Mouse (Mus musculus) lung, embryonic 16.5 days (tissue): ENCODE measurements at regions not wholly inside any gene's neighbourhood (a gene's known extent, or its start where the extent isn't known, plus 50 kb on each side); places are given as distances from the start of the nearest gene placed in this dataset.

ENCODE experiments used
- ATAC-seq: fragments of 200-750 bp; cut with Nextera tagmentation; 2 replicates; pipeline ENCODE4 v1.8.0; 2017; ENCODE audit warnings: low read depth, mild to moderate bottlenecking, moderate library complexity
- H3K27ac ChIP-seq: fragments of 300-500 bp; sonication (generic); 2 replicates; pipeline ENCODE4 v1.5.1; 2014; ENCODE audit warnings: mild to moderate bottlenecking, control low read depth, low read length
- H3K27me3 ChIP-seq: fragments of 300-500 bp; sonication (generic); 2 replicates; pipeline ENCODE4 v1.6.1; 2014; ENCODE audit warnings: low read depth, low read length, mixed read lengths; ENCODE audit not compliant: control insufficient read depth, insufficient read depth
- H3K36me3 ChIP-seq: fragments of 300-500 bp; sonication (generic); 2 replicates; pipeline ENCODE4 v1.6.1; 2014; ENCODE audit warnings: low read length; ENCODE audit not compliant: control insufficient read depth, insufficient read depth
- H3K4me1 ChIP-seq: fragments of 300-500 bp; sonication (generic); replicated peaks from 2 replicates; pipeline ENCODE4 v1.6.1; 2014; ENCODE audit warnings: low read length, mixed read lengths; ENCODE audit not compliant: control insufficient read depth, insufficient read depth
- H3K4me2 ChIP-seq: fragments of 300-500 bp; sonication (generic); 2 replicates; pipeline ENCODE4 v1.6.1; 2014; ENCODE audit warnings: low read depth, low read length, control low read depth
- H3K4me3 ChIP-seq: fragments of 300-500 bp; sonication (generic); 2 replicates; pipeline ENCODE4 v1.5.1; 2014; ENCODE audit warnings: mild to moderate bottlenecking, low read length, control low read depth
- H3K9ac ChIP-seq: fragments of 300-500 bp; sonication (generic); 2 replicates; pipeline ENCODE4 v1.6.1; 2014; ENCODE audit warnings: low read length, control low read depth
- H3K9me3 ChIP-seq: fragments of 300-500 bp; sonication (generic); 2 replicates; pipeline ENCODE4 v1.6.1; 2016; ENCODE audit warnings: low read length; ENCODE audit not compliant: control insufficient read depth
- WGBS: fragments of 180-500 bp; shearing (Covaris S2); extraction: QIAGEN DNeasy Blood & Tissue Kit; methylation state at CpG from one replicate; pipeline ENCODE4 v1.1.7; 2014; 5-methylcytosine and 5-hydroxymethylcytosine counted together

- Histone ChIP-seq H3K27me3 (no peaks in the 10 kb centered on the region), H3K9me3 (no peaks in the 10 kb centered on the region), H3K9ac (no peak overlapping the region), H3K27ac (no peak overlapping the region), H3K4me1 (no peaks in the 10 kb centered on the region), H3K4me3 (no peak overlapping the region), H3K36me3 (no peaks in the 10 kb centered on the region), H3K4me2 (no peak overlapping the region)
- no peak for ATAC-seq
- WGBS: 88% methylated on average over 1 of the region's 1 CpGs
Measured at GRCm38 (mm10) chr5:39155763-39156162, 279.2 kb upstream of the Clnk start.

DNA sequence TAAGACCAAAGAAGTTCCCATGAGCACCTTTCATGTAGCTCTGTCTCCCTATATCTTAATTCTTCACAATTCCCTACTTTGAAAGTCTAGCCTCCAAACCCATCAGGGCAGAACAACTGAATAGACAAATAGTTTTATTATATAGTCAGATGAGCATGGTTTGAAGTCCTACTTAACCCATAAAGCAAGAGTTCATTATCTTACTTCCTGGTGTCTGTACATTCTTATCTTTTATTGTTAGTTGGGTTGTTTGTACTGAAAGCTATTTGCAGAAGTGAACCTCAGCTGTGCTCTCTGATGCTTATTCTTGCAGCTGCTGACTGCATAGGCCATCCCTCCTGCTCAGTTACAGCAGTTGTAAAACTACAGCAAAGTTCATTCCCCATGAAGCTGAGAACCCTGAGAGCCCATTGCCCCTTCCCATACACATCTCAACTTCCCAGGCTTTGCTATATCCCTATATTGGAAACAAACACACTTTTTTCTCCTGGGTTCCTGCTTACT, 276.7 kb upstream of the Clnk start:
- no peaks in the 10 kb centered on the region for H3K27me3 ChIP-seq
- no peak for ATAC-seq
- H3K4me1 ChIP-seq: no peaks in the 10 kb centered on the region
- H3K27ac ChIP-seq: no peak overlapping the region
- no peaks in the 10 kb centered on the region for H3K36me3 ChIP-seq
- no peaks in the 10 kb centered on the region for H3K9me3 ChIP-seq
- no peak overlapping the region for H3K4me3 ChIP-seq
- no peak overlapping the region for H3K9ac ChIP-seq
- H3K4me2 ChIP-seq: no peak overlapping the region

DNA sequence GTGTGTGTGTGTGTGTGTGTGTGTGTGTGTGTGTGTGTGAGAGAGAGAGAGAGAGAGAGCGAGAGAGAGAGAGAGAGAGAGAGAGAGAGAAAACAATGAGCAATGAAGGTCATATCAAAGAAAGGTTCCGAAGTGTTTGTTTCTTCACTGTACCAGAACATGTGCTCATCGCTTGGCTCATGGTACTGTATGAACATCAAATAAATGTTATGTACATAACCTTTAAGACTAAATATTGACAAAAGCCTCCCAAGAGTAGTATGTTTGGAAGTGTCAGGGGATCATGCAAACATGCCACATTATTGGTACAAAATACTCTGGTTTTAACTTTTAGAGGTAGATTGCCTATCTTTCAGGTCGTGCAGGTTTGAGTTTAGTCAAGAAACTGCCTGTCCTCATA, 275.3 kb upstream of the Clnk start:
- WGBS: 63% methylated on average over 4 of the region's 4 CpGs
- ATAC-seq: no peak
- no peaks in the 10 kb centered on the region for H3K27me3 ChIP-seq

GRCm38 (mm10) chr5:39150891-39151290, 274.3 kb upstream of the Clnk start:
- H3K4me1 ChIP-seq: no peaks in the 10 kb centered on the region
- no peak overlapping the region for H3K4me2 ChIP-seq
- no peaks in the 10 kb centered on the region for H3K9me3 ChIP-seq
- H3K27ac ChIP-seq: no peak overlapping the region
- H3K36me3 ChIP-seq: no peaks in the 10 kb centered on the region
- H3K9ac ChIP-seq: no peak overlapping the region
- H3K4me3 ChIP-seq: no peak overlapping the region
- WGBS: 80% methylated on average over 4 of the region's 4 CpGs
- H3K27me3 ChIP-seq: no peaks in the 10 kb centered on the region
- no peak for ATAC-seq

More for the DNA sequence above, 275.3 kb upstream of the Clnk start:
- H3K27ac ChIP-seq: no peak overlapping the region
- H3K36me3 ChIP-seq: no peaks in the 10 kb centered on the region
- H3K9me3 ChIP-seq: no peaks in the 10 kb centered on the region
- no peak overlapping the region for H3K4me3 ChIP-seq
- no peak overlapping the region for H3K9ac ChIP-seq
- H3K4me1 ChIP-seq: no peaks in the 10 kb centered on the region
- H3K4me2 ChIP-seq: no peak overlapping the region

DNA sequence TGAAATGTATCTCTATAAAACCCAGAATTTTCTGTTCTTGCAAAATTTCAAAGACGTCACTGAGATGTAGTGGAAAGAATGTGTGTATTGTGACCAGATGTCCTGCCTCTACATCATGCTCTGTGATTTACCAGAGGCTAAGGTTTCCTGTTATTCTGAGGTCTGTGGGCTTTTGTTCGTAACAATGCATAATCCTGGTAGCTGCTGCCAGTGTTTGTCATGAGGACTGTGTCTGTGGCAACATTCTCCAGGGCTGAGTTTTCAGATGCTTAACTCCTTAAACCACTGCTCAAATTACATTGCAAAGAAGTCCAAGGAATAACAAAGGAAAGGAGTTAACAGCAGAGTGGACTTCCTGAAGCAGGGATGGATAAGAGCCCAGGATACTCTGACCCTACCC, 269.0 kb upstream of the Clnk start:
- no peaks in the 10 kb centered on the region for H3K4me1 ChIP-seq
- no peak overlapping the region for H3K4me3 ChIP-seq
- no peak overlapping the region for H3K4me2 ChIP-seq
- 34% methylated on average over 2 of the region's 2 CpGs for WGBS
- ATAC-seq: no peak
- no peaks in the 10 kb centered on the region for H3K36me3 ChIP-seq
- no peak overlapping the region for H3K27ac ChIP-seq
- no peaks in the 10 kb centered on the region for H3K27me3 ChIP-seq
- no peak overlapping the region for H3K9ac ChIP-seq
- H3K9me3 ChIP-seq: no peaks in the 10 kb centered on the region

- no peak overlapping the region for H3K4me3 ChIP-seq
- WGBS: 87% methylated on average over 10 of the region's 10 CpGs
- no peak for ATAC-seq
Measured at GRCm38 (mm10) chr5:39144225-39144624, 267.6 kb upstream of the Clnk start.

DNA sequence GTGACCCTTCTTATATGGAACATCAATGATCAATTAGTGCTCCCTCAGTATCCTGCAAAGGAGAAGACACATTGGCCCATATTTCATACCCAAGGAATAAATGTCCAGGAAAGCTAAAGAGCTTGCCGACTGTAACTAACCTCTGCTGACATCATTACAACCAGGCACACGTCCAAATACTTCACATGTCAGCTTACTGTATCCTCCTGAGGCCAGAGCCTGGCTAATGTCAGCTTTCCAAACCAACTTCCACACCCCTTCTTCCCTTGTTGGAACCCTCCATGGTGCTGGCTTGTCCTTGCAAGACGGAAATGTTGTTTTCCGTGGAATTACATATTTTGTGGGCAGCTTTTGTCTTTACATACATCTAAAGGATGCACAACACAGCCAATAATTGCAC, 267.0 kb upstream of the Clnk start:
- no peak overlapping the region for H3K9ac ChIP-seq
- H3K27ac ChIP-seq: no peak overlapping the region
- H3K36me3 ChIP-seq: no peaks in the 10 kb centered on the region
- H3K9me3 ChIP-seq: no peaks in the 10 kb centered on the region
- H3K27me3 ChIP-seq: no peaks in the 10 kb centered on the region
- ATAC-seq: no peak
- H3K4me1 ChIP-seq: no peaks in the 10 kb centered on the region
- no peak overlapping the region for H3K4me2 ChIP-seq
- H3K4me3 ChIP-seq: no peak overlapping the region
- 42% methylated on average over 4 of the region's 4 CpGs for WGBS

More at GRCm38 (mm10) chr5:39144225-39144624, 267.6 kb upstream of the Clnk start:
- no peak overlapping the region for H3K4me2 ChIP-seq
- no peak overlapping the region for H3K27ac ChIP-seq
- no peak overlapping the region for H3K9ac ChIP-seq
- no peaks in the 10 kb centered on the region for H3K9me3 ChIP-seq
- H3K36me3 ChIP-seq: no peaks in the 10 kb centered on the region
- no peaks in the 10 kb centered on the region for H3K4me1 ChIP-seq
- no peaks in the 10 kb centered on the region for H3K27me3 ChIP-seq

GRCm38 (mm10) chr5:39138375-39138774, 261.8 kb upstream of the Clnk start:
- no peak for ATAC-seq
- Histone ChIP-seq H3K4me2 (no peak overlapping the region), H3K9me3 (no peaks in the 10 kb centered on the region), H3K27ac (no peak overlapping the region), H3K4me3 (no peak overlapping the region), H3K4me1 (no peaks in the 10 kb centered on the region), H3K27me3 (no peaks in the 10 kb centered on the region), H3K36me3 (no peaks in the 10 kb centered on the region), H3K9ac (no peak overlapping the region)
- 74% methylated on average over 3 of the region's 3 CpGs for WGBS

- ATAC-seq: no peak
Measured at GRCm38 (mm10) chr5:39128931-39129330, 252.3 kb upstream of the Clnk start.

DNA sequence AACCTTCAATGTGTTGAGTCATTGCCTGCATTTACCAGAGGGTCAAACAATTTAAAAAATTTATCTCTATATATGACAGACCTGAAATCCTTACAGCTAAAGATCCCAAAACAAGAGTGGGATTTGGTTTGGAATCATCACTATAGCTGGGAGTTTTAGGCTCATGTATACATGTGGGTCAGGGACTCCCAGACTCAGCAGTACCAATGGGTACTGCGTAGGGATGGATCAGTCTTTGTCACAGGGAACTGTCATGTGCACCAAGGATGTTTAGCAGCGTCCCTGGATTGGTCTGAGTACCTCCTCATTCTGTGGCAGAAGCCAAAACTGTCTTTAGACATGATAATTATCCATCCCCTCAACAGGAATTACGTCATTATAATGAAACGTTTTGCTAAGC, 250.2 kb upstream of the Clnk start:
- no peaks in the 10 kb centered on the region for H3K36me3 ChIP-seq
- H3K4me2 ChIP-seq: no peak overlapping the region
- 71% methylated on average over 4 of the region's 4 CpGs for WGBS
- no peak overlapping the region for H3K9ac ChIP-seq
- H3K27ac ChIP-seq: no peak overlapping the region
- H3K27me3 ChIP-seq: no peaks in the 10 kb centered on the region
- no peaks in the 10 kb centered on the region for H3K9me3 ChIP-seq
- no peaks in the 10 kb centered on the region for H3K4me1 ChIP-seq
- no peak overlapping the region for H3K4me3 ChIP-seq
- no peak for ATAC-seq

More at GRCm38 (mm10) chr5:39128931-39129330, 252.3 kb upstream of the Clnk start:
- H3K27me3 ChIP-seq: no peaks in the 10 kb centered on the region
- H3K9ac ChIP-seq: no peak overlapping the region
- H3K9me3 ChIP-seq: no peaks in the 10 kb centered on the region
- H3K27ac ChIP-seq: no peak overlapping the region
- H3K4me3 ChIP-seq: no peak overlapping the region
- no peak overlapping the region for H3K4me2 ChIP-seq
- no peaks in the 10 kb centered on the region for H3K36me3 ChIP-seq
- no peaks in the 10 kb centered on the region for H3K4me1 ChIP-seq
